Mouse (Mus musculus): ENCODE measurements around the gene Shisal2b. TPM values are rescaled to one million over a fixed set of nuclear protein-coding genes. Genes with fewer than 3 reads are reported as not detected.
"Not testable (repeated sequence)": the region's sequence is repeated elsewhere in the genome, so short reads cannot be mapped to it uniquely, and the experiment has no call there.

The Shisal2b gene
- not detected in 2 replicates for total RNA-seq (2014; fragmentation: Nextera tagmentation)
- total RNA-seq (2017) = not detected in 2 replicates

DNA sequence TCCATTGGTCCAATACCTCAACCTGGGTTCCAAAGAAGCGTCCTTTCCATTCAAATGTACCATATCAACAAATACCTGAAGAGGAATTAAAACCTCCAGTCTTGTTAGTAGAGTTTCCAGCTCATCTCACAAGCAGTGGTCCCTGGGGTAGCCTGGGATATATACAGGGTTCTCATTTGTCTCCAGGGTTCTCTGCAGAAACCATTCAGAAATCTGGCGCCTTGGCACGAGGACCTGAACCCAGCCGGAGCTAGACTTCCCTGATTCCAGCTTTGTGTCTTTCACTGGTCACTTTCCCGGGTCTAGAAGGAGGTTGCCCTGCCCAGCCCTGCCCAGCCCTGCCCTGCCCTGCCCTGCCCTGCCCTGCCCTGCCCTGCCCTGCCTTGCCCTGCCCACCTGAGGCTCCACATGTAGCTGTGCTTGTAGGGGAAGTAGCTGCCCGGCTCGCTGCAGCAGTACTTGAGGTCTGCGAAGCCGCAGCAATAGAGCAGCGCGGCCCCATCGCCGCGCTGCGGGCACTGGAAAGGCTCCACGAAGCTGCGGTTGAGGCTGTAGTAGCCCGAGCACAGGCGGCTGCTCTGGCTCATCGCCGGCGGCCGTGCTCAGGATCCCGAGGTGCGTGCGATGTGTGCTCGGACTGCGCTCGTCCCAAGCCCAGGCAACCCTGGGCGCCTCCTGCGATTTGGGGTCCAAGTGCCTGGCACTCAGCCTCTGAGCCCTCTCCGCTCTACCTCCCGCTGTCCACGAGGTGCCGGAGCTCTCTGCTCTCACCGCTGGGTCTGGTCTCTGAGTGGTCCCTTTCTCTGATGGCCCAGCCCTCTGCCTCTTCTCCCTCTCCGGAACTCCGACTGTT, at the start of gene Shisal2b:
Gene Shisal2b (minus strand): TSS at position 767 of the 853 bp plus-strand sequence.
- ATAC-seq (replicated peaks; ENCODE audit: poor library complexity, severe bottlenecking) = peak; percentile 93

DNA sequence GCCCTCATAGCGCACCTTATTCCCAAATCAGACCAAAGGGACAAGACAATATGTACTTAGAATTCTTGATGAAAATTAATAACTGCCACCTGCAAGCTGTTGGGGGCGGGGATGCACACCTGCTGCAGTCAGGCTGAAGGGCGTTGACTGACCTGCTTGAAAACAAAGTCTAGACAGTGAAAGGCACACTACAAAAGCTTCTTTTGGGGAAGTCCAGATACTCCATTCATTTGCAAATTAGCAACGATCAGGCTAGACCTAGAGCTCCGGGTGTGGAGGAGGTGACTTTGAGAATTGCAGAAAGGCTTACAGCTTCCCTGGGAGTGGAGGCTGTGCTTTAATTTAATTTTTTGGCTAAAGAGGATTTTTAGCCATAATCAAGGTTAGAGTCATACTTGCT, 47.9 kb upstream of the Shisal2b start:
- ATAC-seq (replicated peaks; ENCODE audit: poor library complexity, severe bottlenecking) = not testable (repeated sequence)

DNA sequence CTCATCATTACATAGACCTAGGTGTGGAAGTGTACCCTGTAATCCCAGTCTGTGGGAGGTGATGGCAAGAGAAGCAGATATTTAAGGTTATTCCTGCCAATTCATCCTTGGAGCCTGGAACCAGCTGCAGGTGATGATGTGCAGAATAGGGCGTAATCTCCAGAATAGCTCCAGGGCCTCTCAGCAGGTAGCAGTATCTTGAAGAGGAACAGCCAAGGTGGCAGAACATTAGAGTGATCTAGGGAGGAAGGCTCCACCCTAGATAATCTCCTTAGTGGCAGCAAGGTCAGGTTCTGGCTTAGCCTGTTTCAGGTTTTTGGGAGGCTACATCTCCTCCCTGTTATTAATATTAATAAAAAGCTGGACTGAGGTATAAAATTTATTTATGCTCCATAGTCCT, 47.3 kb upstream of the Shisal2b start:
- not testable (repeated sequence) for ATAC-seq (replicated peaks; ENCODE audit: poor library complexity, severe bottlenecking)

DNA sequence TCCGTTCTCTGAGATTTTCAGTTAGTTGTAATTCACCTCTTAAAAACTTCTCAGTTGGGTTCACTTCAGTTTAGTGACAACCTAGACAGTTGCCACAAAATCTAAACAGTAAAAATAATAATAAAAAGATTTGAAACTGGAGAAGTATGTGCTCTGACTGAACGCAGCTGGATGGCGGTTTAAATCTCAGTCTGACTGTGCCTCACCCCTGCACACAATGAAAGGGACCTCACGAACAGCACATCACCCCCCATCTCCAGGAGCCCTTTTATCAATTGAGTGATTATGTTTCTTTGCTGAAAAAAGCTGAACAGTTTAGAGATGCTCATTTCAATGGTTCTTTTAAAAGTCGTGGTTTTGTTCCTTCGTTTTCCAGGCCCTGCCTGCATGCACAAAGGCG, 45.0 kb upstream of the Shisal2b start:
- ATAC-seq (replicated peaks; ENCODE audit: poor library complexity, severe bottlenecking) = no peak

DNA sequence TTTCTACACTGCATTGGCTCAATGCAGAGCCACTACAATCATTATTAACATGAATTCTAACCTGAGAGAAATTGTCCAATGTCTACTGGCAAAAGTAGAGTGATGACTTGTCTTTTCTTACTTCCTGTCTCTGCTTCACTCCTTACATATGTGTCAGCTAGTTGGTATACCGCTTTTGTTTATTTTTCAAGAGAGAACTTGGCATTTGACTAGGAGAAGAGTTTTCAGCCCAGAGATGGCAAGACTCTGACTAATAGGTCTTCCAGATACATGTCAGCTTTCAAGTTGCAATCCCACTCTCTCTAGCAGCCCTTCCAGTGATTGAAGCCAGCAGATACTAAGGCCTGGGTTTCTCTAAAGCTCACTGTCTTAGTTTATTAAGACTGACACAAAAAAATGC, 31.1 kb upstream of the Shisal2b start:
- no peak for ATAC-seq (replicated peaks; ENCODE audit: poor library complexity, severe bottlenecking)

DNA sequence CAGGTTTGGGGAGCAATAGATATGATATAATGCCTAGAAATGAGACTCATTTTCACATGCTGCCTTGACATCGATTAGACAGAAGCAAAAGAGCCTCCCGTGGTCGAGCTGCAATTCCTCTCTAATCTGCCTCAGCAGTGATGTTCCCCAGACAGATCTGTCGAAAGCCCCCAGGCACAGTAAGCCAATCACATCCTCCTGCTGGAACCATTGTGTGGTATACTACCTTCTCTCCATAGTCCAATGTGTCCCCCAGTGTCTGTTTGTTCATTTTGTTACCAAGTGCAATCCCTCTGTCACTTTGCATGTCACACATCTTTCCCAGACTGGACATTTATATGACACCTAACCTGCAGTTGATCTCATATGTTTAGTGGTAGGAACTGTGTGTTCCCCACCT, 28.6 kb upstream of the Shisal2b start:
- ATAC-seq (replicated peaks; ENCODE audit: poor library complexity, severe bottlenecking) = no peak

DNA sequence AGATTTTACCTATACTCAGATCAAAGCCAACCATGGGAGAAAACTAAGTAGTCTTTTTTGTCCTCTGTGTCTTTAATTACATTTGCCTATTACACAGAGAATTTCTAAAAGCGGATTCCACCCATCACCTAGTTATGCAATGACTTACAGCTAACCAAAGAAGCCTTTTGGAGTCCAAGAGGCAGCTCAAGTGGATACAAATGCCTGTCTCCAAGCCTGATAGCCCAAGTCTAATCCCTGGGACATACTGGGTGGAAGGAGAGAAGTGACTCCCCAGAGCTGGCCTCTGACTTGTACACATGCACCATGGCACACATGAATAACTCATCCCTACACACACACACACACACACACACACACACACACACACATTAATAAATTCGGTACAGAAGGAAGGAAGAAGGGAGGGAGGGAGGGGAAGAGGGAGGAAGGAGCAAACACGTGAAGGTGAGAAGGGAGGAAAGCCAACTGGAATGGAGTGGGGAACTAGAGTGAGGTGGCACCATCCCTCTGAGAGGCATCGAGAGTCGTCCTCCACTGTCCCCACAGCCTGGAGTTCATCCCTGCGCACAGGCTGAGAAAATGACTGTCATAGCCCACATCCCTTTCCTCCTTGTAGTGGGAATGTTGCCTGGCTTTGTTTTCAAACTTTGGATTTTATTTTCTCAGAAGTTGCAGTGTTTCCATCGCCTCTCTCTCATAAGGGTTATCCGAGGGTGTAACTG, 22.8 kb upstream of the Shisal2b start:
- no peak for ATAC-seq (replicated peaks; ENCODE audit: poor library complexity, severe bottlenecking)

DNA sequence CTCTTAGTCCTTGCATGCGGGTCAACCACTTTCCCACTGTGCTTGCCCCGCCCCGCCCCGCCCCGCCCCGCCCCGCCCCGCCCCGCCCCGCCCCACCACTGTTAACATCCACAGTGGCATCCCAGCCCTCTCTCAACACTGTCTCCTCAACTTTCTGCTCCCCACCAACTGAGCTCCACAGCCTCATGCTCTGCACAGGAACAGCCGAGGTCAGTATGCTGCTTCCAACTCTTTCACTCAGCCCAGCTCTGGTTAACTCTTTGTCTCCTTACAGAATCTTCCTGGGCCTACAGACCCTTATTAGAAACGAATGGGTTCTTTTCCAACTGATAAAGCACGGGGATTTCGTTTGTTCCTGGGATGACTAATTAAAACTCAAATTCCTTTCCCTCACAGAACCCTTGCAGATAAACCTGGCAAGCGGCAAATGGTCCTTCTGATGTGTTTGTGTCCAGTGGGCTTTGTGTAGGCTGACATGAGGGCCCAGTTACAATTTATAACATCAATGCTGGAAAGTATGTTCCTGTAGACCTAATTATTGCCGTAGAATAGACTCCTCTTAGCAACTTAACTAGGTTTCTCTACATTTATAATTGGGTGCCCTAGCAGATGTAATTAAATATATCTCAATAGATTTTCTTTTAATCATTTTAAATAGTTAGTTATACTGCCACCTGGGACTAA, 20.0 kb upstream of the Shisal2b start:
- no peak for ATAC-seq (replicated peaks; ENCODE audit: poor library complexity, severe bottlenecking)

DNA sequence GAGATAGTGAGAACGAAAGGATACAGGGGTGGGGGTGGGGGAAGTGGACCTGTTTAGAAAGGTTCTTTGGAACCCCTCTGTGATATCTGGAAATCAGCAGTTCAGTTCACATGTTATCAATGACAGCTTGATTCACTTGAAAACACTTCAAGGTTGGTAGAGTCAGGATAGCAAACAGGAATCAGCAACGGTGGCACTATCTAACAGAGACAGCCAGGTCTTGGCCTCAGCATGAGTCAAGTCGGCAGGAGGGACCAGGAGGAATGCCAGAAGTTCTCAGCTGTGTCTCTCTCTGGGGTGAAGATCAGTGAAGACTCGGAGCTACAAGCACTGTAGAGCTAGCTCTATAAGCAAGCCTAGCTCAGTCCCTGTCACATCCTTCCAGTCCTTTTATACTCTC, 14.8 kb upstream of the Shisal2b start:
- ATAC-seq (replicated peaks; ENCODE audit: poor library complexity, severe bottlenecking) = no peak

DNA sequence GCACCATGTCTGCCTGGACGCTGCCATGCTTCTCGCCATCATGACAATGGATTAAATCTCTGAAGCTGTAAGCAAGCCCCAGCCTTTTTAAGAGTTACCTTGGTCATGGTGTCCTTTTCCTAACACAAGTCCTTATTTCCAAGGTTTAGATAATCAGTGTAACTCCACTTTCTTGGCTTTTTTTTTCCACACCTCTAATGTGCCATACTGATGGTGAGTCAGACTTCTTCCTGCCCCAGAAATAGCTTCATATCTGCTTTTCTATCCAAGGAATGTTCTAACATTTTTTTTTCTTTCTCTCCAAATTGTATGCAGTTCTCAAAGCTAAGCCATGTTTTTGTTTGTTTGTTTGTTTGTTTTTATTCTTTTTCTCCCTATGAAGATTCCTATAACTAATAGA, 6.2 kb upstream of the Shisal2b start:
- ATAC-seq (replicated peaks; ENCODE audit: poor library complexity, severe bottlenecking) = no peak

DNA sequence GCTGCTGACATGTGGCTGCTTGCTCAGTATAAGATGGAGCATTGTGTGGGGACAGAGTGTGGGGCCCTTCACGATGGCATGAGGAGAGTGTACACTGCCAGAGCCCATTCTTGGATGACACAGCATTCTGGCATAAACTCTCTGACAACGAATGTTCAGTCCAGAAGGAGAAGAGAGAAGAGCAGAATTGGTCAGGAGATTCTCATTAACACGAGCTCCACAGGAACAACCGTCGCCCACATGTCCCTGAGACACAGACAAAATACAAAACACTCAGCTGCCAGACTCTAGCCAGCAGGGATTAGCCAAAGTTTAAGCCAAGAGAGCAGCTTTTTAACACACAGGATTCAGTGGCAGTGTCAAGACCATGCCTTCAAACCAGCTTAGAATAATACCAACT, 3.0 kb upstream of the Shisal2b start:
- ATAC-seq (replicated peaks; ENCODE audit: poor library complexity, severe bottlenecking) = no peak

DNA sequence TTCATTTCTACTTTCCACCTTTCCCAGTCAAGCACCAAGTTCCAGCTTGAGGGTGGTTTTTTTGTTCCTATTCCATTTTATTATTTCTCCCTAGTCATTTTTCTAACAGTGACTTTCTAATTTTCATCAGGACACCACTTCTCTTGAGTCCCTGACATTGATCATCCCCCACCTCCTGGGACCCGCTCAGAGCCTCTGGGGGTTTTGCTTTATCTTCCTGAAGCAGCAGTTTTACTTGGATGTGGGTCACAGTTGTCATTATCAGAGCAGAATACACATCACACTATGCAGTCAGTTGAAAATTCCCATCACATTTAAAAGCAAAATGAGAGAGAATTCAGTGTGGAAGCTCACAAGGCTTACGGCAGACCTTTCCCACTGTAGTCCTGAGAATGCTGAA, 10.0 kb downstream of the Shisal2b start:
- ATAC-seq (replicated peaks; ENCODE audit: poor library complexity, severe bottlenecking) = no peak

DNA sequence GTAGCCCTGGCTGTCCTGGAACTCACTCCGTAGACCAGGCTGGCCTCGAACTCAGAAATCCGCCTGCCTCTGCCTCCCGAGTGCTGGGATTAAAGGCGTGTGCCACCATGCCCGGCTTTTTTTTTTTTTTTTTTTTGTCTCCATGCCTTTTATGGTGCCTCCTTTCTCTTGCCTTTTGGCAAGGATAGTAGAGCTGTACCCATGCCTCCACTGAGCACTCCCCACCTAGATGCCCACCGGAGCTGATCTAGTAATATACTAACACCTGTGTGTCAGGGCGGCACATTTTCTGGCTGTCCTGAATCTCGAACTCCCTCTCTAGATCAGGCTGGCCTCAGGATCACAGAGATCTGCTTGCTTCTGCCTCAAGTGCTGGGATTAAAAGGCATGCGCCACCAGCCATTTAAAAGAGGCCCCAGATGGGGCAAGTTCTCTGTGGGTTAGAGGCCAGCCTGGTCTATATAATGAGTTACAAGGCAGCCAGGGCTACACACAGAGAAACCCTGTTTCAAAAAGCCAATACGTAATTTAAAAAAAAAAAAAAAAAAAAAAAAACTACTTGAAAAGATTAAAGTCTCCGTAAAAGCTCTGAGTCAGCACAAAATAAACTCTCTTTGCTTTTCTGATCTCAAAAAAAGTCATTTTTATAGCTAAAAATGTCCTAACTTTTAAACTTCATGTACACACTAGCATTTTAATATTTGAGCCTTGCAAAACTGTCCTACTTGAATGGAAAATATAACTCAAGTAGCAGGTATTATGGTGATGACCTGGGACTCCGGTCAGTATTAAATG, 20.2 kb downstream of the Shisal2b start:
- no peak for ATAC-seq (replicated peaks; ENCODE audit: poor library complexity, severe bottlenecking)

DNA sequence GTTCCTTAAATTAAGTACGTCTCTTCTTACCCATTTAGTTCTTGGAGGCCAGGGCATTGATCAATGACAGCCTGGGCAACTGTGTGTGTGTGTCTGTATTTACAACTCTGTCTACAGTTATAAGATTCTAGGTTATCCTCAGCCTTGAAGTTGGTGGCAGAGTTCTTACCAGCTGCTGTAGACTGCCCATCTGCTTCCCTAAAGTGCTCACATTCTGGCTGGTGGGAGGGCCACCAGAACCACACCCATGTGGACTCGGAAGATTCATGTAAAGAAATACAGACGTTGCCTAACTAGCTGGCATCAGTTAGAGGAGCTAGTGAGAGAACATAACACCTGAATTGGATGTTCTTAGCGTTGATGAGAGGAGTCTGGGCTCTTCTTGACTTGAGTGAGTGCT, 21.8 kb downstream of the Shisal2b start:
- ATAC-seq (replicated peaks; ENCODE audit: poor library complexity, severe bottlenecking) = no peak

DNA sequence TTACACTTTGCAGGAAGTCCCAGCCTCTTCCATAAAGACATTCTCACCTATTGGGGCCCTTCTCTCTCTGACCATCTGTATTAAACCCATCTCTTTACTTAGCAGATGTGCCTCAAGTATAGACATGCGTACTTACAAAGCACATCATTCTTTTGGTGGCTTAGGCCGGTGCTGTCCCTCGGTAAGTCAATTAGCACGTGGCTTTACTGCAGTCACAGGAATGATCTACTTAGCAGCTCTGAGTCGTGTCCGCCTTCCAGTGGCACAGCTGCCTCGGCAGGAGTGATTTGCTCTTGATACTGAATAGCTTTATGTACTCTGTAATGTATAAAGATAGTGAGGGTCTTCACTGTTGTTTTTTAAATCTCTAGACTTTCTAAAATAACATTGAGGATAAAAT, 26.1 kb downstream of the Shisal2b start:
- no peak for ATAC-seq (replicated peaks; ENCODE audit: poor library complexity, severe bottlenecking)

DNA sequence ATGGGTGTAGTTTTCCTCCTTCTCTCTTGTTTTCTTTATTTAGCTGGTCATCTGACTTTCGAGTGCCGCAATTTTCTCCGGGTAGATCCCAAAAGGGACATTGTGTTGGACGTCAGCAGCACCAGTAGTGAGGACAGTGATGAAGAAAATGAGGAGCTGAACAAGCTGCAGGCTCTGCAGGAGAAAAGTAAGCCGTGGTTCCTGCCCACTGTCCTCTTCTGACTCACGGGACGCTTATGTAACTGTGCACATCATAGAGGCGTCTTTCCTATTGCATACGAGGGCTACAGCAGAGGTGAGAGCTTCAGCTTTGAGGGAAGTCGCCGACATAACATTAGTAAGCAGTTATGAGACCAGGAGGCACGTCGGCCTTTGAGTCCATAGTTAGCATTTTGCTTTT, 30.9 kb downstream of the Shisal2b start:
- no peak for ATAC-seq (replicated peaks; ENCODE audit: poor library complexity, severe bottlenecking)

DNA sequence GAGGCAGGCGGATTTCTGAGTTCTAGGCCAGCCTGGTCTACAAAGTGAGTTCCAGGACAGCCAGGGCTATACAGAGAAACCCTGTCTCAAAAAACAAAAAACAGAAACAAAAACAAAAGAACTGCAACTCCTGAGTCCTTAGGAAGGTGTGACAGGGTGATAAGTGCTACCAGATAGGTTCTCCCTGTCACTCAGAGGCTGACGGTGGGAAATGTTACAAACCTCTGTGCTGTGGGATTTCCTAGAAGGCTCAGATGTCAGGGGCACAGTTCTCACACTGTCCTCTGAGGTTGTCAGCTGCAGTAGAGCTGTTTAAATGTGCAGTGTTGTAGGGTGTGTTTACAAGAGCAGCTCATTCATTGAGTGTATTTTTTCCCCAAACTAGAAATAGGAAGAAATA, 38.2 kb downstream of the Shisal2b start:
- ATAC-seq (replicated peaks; ENCODE audit: poor library complexity, severe bottlenecking) = no peak

DNA sequence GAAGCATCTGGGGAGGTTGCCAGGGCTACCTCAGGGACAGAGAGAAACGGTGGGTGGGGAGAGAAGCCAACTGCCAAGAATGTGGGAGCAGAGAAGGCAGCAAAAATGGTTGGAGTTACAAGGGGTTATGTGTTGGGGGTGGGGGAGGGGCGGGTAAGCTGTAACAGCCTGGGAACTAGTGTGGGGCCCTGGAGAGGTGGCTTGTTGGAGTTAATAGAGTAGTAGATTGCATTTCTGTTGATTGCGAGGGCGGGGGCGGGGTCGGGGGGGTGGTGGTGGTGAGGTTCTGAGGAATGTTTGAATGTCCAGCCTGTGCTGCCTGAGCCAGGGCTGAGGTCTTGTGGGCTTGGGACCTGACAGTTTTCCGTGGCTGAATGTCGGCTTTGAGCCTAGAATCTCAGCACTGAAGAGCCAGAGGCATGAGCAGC, 41.3 kb downstream of the Shisal2b start:
- no peak for ATAC-seq (replicated peaks; ENCODE audit: poor library complexity, severe bottlenecking)

DNA sequence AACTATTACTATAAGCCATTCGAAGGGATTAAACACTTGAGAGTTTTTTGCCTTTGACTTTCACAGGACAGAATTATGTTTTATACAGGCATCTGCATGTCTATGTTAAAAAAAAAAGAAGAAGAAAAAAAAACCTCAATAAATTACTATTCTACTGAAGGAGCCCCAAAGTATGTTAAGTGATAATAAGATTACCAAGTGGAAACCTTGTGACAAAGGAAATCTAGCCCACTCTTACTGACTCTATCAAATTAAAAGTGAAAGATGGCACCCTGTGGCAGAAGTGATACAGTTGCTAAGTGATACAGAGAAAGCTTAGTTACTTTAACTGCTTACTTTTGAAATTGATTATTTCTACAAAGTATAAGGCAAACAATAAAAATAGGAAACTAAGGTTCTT, 41.8 kb downstream of the Shisal2b start:
- no peak for ATAC-seq (replicated peaks; ENCODE audit: poor library complexity, severe bottlenecking)

DNA sequence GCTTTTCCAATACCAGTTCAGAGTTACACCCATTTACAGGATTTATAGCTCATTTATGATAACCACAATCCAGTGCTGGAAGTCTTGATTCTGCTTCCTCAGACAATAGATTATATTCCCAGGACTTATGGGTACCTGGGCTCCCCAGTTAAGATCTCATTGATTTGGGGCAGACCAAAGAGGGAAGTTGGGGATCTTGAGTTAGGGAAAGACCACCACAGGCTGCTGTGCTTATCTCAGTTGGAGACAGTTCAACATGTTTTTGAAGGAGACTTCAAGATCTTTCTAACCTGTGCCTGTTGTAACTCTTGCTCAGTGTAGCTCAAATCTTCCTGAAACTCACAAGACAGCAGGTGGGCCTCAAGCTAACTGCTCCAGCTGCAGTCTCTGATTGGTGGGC, 42.5 kb downstream of the Shisal2b start:
- no peak for ATAC-seq (replicated peaks; ENCODE audit: poor library complexity, severe bottlenecking)

Measured in granulocyte monocyte progenitor cell, adult 5-6 weeks (primary cell).